Mouse (Mus musculus): ENCODE results near the gene Rab43.

GRCm38 (mm10) chr6:87759404-87759803 is 52.6 kb downstream of the Rab43 start:
- no peak for TF ChIP-seq CTCF (conservative IDR thresholded peaks at IDR 0.05; ENCODE audit: insufficient read depth, insufficient read length, low read depth, low read length)
- TF ChIP-seq POLR2A (IDR thresholded peaks at IDR 0.05; ENCODE audit: low read depth, low read length): no peak
